Mouse (Mus musculus) stomach, embryonic 16.5 days (tissue): ENCODE data around the gene Asb1. TPM values are rescaled to one million over a fixed set of nuclear protein-coding genes. Genes with fewer than 3 reads are reported as not detected.
A peak's percentile ranks its signal among the peaks of the same experiment; 100 is the strongest.

Source experiments
- ATAC-seq: fragments of 200-750 bp; cut with Nextera tagmentation; 2 replicates; pipeline ENCODE4 v1.8.0; 2017; ENCODE audit warnings: moderate number of reproducible peaks, moderate TSS enrichment; ENCODE audit not compliant: insufficient read depth, low FRiP score
- H3K27ac ChIP-seq: fragments of 300-500 bp; sonication (generic); 2 replicates; pipeline ENCODE4 v1.5.1; 2014; ENCODE audit warnings: low read length
- H3K27me3 ChIP-seq: fragments of 300-500 bp; sonication (generic); 2 replicates; pipeline ENCODE4 v1.6.1; 2014; ENCODE audit warnings: low read length, control low read depth, mixed read lengths; ENCODE audit not compliant: control insufficient read depth, insufficient read depth
- H3K36me3 ChIP-seq: fragments of 300-500 bp; sonication (generic); 2 replicates; pipeline ENCODE4 v1.6.1; 2014; ENCODE audit warnings: low read length; ENCODE audit not compliant: control insufficient read depth, insufficient read depth
- H3K4me1 ChIP-seq: fragments of 300-500 bp; sonication (generic); 2 replicates; pipeline ENCODE4 v1.6.1; 2014; ENCODE audit warnings: low read length, control low read depth, mixed read lengths; ENCODE audit not compliant: control insufficient read depth, insufficient read depth
- H3K4me2 ChIP-seq: fragments of 300-500 bp; sonication (generic); 2 replicates; pipeline ENCODE4 v1.6.1; 2014; ENCODE audit warnings: low read depth, low read length, mixed read lengths
- H3K4me3 ChIP-seq: fragments of 300-500 bp; sonication (generic); replicated peaks from 2 replicates; pipeline ENCODE4 v1.5.1; 2014; ENCODE audit warnings: mild to moderate bottlenecking, low read length
- H3K9ac ChIP-seq: fragments of 300-500 bp; sonication (generic); 2 replicates; pipeline ENCODE4 v1.6.1; 2014; ENCODE audit warnings: low read length
- H3K9me3 ChIP-seq: fragments of 300-500 bp; sonication (generic); replicated peaks from 2 replicates; pipeline ENCODE4 v1.6.1; 2016; ENCODE audit warnings: low read length, control low read depth; ENCODE audit not compliant: control insufficient read depth
- WGBS: fragments of 180-500 bp; shearing (Covaris S2); extraction: QIAGEN DNeasy Blood & Tissue Kit; methylation state at CpG from one replicate; pipeline ENCODE4 v1.1.7; 2014; 5-methylcytosine and 5-hydroxymethylcytosine counted together
- polyA plus RNA-seq: library from polyadenylated mRNA; unstranded; fragments of >200 nt; fragmentation: Nextera tagmentation; extraction: Ambion mirVana; gene quantifications from 2 replicates; pipeline ENCODE4 v1.2.1, GENCODE M21; 2015

Gene Asb1
- polyA plus RNA-seq, 1 experiment from 2014 or later: 5.2 TPM

DNA sequence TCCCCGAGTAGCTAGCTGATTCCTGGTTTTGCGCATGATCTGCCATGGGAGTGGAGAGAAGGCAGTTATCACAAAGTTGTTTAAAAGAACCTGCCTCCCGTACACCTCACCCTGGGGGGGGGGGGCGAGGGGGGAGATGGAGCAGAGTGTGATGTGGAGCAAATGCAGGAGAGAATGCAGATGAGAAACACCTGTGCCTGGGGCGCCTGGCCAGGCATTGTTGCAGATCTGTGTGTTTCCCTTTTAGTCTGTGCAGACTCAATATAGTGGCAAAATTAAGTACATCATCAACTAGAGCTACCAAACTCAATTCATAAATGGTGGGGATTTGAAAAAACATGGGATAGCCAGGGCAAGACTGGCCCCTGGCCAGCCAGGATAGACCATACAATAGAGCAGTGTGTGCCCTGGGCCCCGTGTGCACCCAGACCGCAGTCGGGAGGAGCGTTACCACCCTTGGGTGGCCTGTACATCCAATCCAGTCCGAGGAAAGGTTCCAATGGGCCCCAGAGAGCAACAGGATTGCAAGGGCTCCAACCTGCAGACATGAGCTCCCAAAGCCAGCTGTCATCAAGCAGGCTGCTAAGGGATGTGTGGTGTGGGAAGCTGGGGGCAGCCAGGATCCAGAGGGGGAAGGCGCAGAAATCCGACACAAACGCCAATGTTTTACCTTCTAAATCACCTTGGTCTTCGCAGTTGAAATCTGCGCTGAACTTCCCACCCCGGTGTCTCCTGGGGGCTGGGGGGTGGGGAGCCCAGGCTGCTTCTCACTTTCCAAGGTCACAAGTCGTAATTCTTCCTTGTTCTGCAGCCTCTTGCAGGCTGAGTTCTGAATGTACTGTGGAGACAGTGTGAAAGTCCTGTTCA is 44.9 kb downstream of the Asb1 start:
- no peaks in the 10 kb centered on the region for H3K36me3 ChIP-seq
- H3K27ac ChIP-seq: no peak overlapping the region
- H3K4me1 ChIP-seq: no peaks in the 10 kb centered on the region
- WGBS: 59% methylated on average over 17 of the region's 17 CpGs
- H3K27me3 ChIP-seq: no peaks in the 10 kb centered on the region
- no peaks in the 10 kb centered on the region for H3K9me3 ChIP-seq
- H3K4me2 ChIP-seq: no peak overlapping the region
- H3K4me3 ChIP-seq: no peak overlapping the region
- ATAC-seq: no peak
- H3K9ac ChIP-seq: no peak overlapping the region

DNA sequence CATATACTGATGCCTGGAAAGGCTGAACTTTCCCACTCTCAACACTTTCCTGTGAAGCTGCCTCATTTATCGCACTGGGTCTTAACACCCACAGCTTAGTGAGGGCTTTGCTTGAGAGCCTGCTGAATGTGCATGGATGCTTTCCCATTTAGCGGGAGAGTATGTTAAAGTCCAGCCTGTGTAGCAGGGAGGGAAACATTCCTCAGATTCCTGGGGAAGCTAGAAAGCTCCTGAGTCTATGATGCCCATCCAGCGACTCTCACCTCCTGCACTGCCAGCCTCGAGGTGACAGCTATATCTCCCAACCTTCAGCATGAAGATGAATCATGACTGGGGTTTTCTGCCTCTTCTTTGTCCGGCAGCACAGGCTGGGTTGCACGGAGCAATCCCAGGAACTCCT is 49.4 kb downstream of the Asb1 start:
- Histone ChIP-seq H3K9me3 (no peaks in the 10 kb centered on the region), H3K4me2 (no peak overlapping the region), H3K4me3 (no peak overlapping the region), H3K4me1 (no peaks in the 10 kb centered on the region), H3K27ac (no peak overlapping the region), H3K36me3 (no peaks in the 10 kb centered on the region), H3K9ac (no peak overlapping the region), H3K27me3 (no peaks in the 10 kb centered on the region)
- 50% methylated on average over 6 of the region's 6 CpGs for WGBS
- ATAC-seq: no peak

DNA sequence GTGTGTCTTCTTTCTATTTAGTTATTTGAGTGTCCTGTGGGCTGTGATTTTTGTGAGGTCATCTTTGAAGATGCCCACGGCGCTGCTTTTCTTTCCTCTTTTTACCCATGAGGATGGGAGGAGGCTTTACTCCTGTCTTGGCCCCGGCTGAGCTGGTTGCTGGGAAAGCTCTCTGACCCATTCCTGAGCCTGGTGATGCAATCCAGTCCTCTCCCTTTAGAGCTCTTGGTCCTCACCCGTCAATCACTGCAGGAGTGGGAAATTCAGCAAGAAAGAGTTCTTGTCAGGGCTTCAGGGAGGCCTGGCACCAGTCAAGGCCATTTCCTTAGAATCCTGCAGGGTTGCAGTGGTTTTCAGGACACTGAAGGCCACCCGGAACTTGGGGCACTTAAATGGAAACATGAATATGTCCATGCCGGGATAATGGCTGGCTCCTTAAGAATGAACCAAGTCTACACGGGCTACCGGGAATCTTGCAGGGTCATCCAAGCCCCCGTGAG is 55.2 kb downstream of the Asb1 start:
- Histone ChIP-seq H3K9ac (no peak overlapping the region), H3K4me3 (no peak overlapping the region), H3K36me3 (no peaks in the 10 kb centered on the region), H3K4me1 (no peaks in the 10 kb centered on the region), H3K27me3 (no peaks in the 10 kb centered on the region), H3K9me3 (no peaks in the 10 kb centered on the region), H3K4me2 (no peak overlapping the region), H3K27ac (no peak overlapping the region)
- ATAC-seq: no peak
- 88% methylated on average over 9 of the region's 9 CpGs for WGBS

DNA sequence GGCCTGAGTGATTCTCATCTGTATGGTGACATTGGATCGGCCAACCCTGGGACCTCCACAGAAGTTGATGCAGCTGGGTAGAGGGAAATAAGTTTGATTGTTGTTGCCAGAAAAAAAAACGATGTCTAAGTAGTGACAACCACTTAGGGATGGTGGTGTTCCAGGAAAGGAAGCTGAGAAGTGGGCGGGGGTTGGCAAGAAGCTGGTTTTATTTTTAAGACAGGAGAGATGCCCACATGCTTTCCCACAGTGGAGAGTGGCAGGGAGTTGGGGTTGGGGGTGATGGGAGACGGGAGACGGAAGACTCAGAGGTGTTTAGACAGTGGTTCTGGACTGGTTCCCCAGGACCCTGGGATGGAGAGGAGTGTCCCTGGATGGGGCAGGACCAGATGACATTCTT is 57.3 kb downstream of the Asb1 start:
- Histone ChIP-seq H3K9me3 (no peaks in the 10 kb centered on the region), H3K4me1 (peaks cover 5% of the 10 kb centered on the region), H3K36me3 (no peaks in the 10 kb centered on the region), H3K4me2 (no peak overlapping the region), H3K27me3 (no peaks in the 10 kb centered on the region), H3K27ac (no peak overlapping the region), H3K9ac (no peak overlapping the region), H3K4me3 (no peak overlapping the region)
- 88% methylated on average over 5 of the region's 5 CpGs for WGBS
- no peak for ATAC-seq

DNA sequence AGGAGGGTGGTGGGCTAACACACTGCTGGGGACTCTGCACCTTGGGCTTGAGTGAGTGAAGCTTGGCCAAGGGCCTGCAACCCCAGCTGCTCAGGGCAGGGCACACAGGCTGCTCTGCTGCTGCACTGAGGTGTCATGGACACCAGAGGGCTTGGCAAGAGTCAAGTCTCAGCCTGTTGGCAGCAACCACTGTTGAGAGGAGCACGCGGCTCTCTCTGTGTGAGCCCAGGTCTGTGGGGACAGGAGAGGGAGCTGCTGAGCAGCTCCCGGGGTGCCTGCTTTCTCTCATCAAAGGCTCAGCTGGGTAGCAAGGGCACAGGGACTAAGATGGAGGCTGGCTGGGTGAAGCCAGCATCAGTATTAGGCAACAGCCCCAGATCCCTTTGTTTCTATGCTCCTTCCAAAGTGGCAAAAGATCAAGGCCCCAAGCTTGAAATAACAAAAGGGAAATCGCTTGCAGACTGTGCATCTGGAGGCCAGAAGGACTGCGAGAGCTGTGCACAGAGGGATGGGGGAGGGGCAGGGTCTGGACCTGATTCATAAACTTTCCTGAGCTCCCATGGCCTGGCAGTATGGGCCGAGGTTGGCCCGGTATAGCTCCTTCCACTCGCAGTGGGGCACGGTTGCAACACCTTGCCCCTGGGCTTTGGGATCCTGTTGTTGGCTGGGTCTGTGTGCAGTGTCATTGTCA is 60.5 kb downstream of the Asb1 start:
- WGBS: 28% methylated on average over 9 of the region's 9 CpGs
- Histone ChIP-seq H3K9me3 (no peaks in the 10 kb centered on the region), H3K36me3 (no peaks in the 10 kb centered on the region), H3K27me3 (no peaks in the 10 kb centered on the region), H3K9ac (no peak overlapping the region), H3K4me2 (no peak overlapping the region), H3K4me3 (no peak overlapping the region), H3K4me1 (peaks cover 5% of the 10 kb centered on the region), H3K27ac (no peak overlapping the region)
- ATAC-seq: peak; percentile 79

- Histone ChIP-seq H3K27me3 (no peaks in the 10 kb centered on the region), H3K4me3 (no peak overlapping the region), H3K4me1 (peaks cover 5% of the 10 kb centered on the region), H3K27ac (no peak overlapping the region), H3K4me2 (no peak overlapping the region), H3K9me3 (no peaks in the 10 kb centered on the region), H3K9ac (no peak overlapping the region), H3K36me3 (no peaks in the 10 kb centered on the region)
- no peak for ATAC-seq
- 69% methylated on average over 2 of the region's 2 CpGs for WGBS
Observed at GRCm38 (mm10) chr1:91601362-91602096, 61.2 kb downstream of the Asb1 start.

GRCm38 (mm10) chr1:91605632-91606031 is 65.3 kb downstream of the Asb1 start:
- H3K4me2 ChIP-seq: no peak overlapping the region
- peaks cover 5% of the 10 kb centered on the region for H3K4me1 ChIP-seq
- no peaks in the 10 kb centered on the region for H3K36me3 ChIP-seq
- no peak overlapping the region for H3K27ac ChIP-seq
- no peaks in the 10 kb centered on the region for H3K27me3 ChIP-seq
- no peak for ATAC-seq
- WGBS: 60% methylated on average over 14 of the region's 14 CpGs
- H3K9me3 ChIP-seq: no peaks in the 10 kb centered on the region
- H3K4me3 ChIP-seq: no peak overlapping the region
- H3K9ac ChIP-seq: no peak overlapping the region

DNA sequence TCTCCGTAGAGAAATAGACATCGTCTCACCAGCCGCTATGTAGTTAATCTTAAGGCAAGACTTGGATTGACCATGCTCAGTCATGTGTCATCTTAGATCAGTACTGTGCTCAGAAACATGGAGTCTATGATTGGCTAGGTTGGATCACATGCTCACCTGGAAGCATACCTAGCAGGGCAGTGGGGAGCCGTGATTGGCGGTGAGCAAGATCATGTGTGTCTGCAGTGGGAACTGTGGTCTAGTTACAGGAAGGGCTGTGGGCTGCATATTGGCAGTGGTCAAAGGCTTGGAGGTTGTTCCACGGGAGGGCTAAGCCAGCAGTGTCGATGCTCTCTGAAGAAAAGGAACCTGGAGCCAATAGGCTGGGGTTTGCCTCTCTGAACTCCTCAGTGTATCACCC is 66.4 kb downstream of the Asb1 start:
- Histone ChIP-seq H3K27ac (no peak overlapping the region), H3K4me1 (peaks cover 9% of the 10 kb centered on the region; the same call in 1 of the 2 replicates), H3K9ac (no peak overlapping the region), H3K36me3 (no peaks in the 10 kb centered on the region), H3K9me3 (no peaks in the 10 kb centered on the region), H3K4me3 (no peak overlapping the region), H3K27me3 (no peaks in the 10 kb centered on the region), H3K4me2 (no peak overlapping the region)
- no peak for ATAC-seq
- whole genome bisulfite sequencing: 89% methylated on average over 7 of the region's 7 CpGs

GRCm38 (mm10) chr1:91607141-91607540 is 66.8 kb downstream of the Asb1 start:
- Histone ChIP-seq H3K4me3 (no peak overlapping the region), H3K36me3 (no peaks in the 10 kb centered on the region), H3K4me2 (no peak overlapping the region), H3K4me1 (peaks cover 13% of the 10 kb centered on the region; the same call in 1 of the 2 replicates), H3K27ac (no peak overlapping the region), H3K27me3 (no peaks in the 10 kb centered on the region), H3K9ac (no peak overlapping the region), H3K9me3 (no peaks in the 10 kb centered on the region)
- WGBS: 81% methylated on average over 6 of the region's 6 CpGs
- no peak for ATAC-seq
